Mouse (Mus musculus) G1E (cell line): Measurements from ENCODE around the gene Fxyd3. TPM values are rescaled to one million over a fixed set of nuclear protein-coding genes. Genes with fewer than 3 reads are reported as not detected.

ENCODE experiments used
- ATAC-seq: 2 replicates; pipeline ENCODE4 v1.8.0; 2016; ENCODE audit warnings: mild to moderate bottlenecking; ENCODE audit not compliant: insufficient number of reproducible peaks, poor library complexity, low FRiP score, severe bottlenecking; ENCODE audit errors: extremely low read depth
- DNase-seq: peaks from one replicate; pipeline ENCODE4 v3.0.0; 2012; ENCODE audit warnings: low spot score
- H3K27me3 ChIP-seq: 2 replicates; pipeline ENCODE4 v1.6.1; 2012; ENCODE audit warnings: mild to moderate bottlenecking, low read length, inconsistent platforms; ENCODE audit not compliant: insufficient read depth
- H3K36me3 ChIP-seq: replicated peaks from 2 replicates; pipeline ENCODE3; 2012; ENCODE audit warnings: mild to moderate bottlenecking, inconsistent platforms
- H3K4me1 ChIP-seq: 2 replicates; pipeline ENCODE4 v1.6.1; 2012; ENCODE audit warnings: low read depth, low read length, inconsistent platforms, mixed read lengths; ENCODE audit not compliant: insufficient read depth
- H3K4me3 ChIP-seq: 2 replicates; pipeline ENCODE4 v1.5.1; 2012; ENCODE audit warnings: low read depth, mild to moderate bottlenecking, inconsistent platforms, low read length, moderate library complexity, mixed read lengths
- H3K9me3 ChIP-seq: replicated peaks from 2 replicates; pipeline ENCODE4 v1.6.1; 2012; ENCODE audit warnings: inconsistent platforms
- CTCF ChIP-seq: IDR thresholded peaks from 2 replicates; pipeline ENCODE4 v1.5.1; 2012; ENCODE audit warnings: low read depth, low read length, inconsistent platforms, mixed read lengths
- GATA1 ChIP-seq: IDR thresholded peaks from 2 replicates; pipeline ENCODE4 v1.6.1; 2012; ENCODE audit warnings: borderline replicate concordance, low read length, inconsistent platforms, mixed read lengths
- GATA2 ChIP-seq: IDR thresholded peaks from 2 replicates; pipeline ENCODE4 v1.6.1; 2012; ENCODE audit warnings: low read depth, low read length, inconsistent platforms, borderline replicate concordance
- POLR2AphosphoS5 ChIP-seq: IDR thresholded peaks from 2 replicates; pipeline ENCODE4 v1.6.1; 2012; ENCODE audit warnings: low read depth, low read length, inconsistent platforms; ENCODE audit not compliant: insufficient replicate concordance
- TAL1 ChIP-seq: conservative IDR thresholded peaks from 2 replicates; pipeline ENCODE4 v1.6.1; 2012; ENCODE audit warnings: low read depth, low read length, inconsistent platforms, mixed read lengths
- polyA plus RNA-seq: library from polyadenylated mRNA; stranded (reverse); fragments of >175 nt; gene quantifications from 2 replicates; pipeline ENCODE4 v1.2.3, GENCODE M21; 2012
- total RNA-seq, 2 experiments: library from RNA; stranded (forward) in 1 of 2; stranded (reverse) in 1 of 2; fragments of 200-1000 nt in 1 of 2; fragments of >200 nt in 1 of 2; fragmentation: Nextera tagmentation in 1 of 2; gene quantifications; 2 replicates each; pipeline ENCODE4 v1.2.3; 2014 to 2017

Fxyd3 gene
- total and polyA plus RNA-seq, 3 experiments = 0.16 TPM; not detected in 2

GRCm38 (mm10) chr7:31040281-31041022 is 36.1 kb downstream of the Fxyd3 start:
- peaks cover 17% of the 10 kb centered on the region for H3K9me3 ChIP-seq
- no peaks in the 10 kb centered on the region for H3K36me3 ChIP-seq
- H3K27me3 ChIP-seq = no peaks in the 10 kb centered on the region
- ATAC-seq (no peak), DNase-seq (no peak)
- no peaks in the 10 kb centered on the region for H3K4me1 ChIP-seq
- no peak for TF ChIP-seq GATA2
- TF ChIP-seq GATA1 = no peak
- TF ChIP-seq TAL1 = no peak
- TF ChIP-seq POLR2AphosphoS5 = no peak
- no peak for TF ChIP-seq CTCF
- no peak overlapping the region for H3K4me3 ChIP-seq

GRCm38 (mm10) chr7:31039011-31039410 is 37.5 kb downstream of the Fxyd3 start:
- ATAC-seq = no peak
- no peak overlapping the region for H3K4me3 ChIP-seq

DNA sequence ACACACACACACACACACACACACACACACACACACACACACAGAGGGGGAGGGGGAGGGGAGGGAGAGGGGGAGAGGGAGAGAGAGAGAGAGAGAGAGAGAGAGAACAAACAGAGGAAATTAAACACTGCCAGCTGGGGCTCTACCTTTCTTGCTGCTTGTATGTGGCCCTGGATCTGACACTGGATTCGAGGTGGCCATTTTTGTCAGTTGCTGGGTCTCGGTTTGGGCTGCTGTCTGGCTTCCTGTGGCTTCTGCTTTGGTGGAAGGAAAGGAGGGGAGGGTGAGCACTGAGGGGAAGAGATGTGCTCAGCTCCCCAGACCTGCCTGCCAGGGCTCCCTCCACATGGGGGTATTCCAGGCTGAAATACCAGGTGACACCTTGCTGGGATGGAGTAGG is 38.8 kb downstream of the Fxyd3 start:
- Histone ChIP-seq H3K4me3 (no peak overlapping the region), H3K36me3 (no peaks in the 10 kb centered on the region)
- ATAC-seq = no peak

More at GRCm38 (mm10) chr7:31039011-31039410, 37.5 kb downstream of the Fxyd3 start:
- TF ChIP-seq CTCF = no peak
- TF ChIP-seq GATA1 = no peak
- TF ChIP-seq TAL1 = no peak
- peaks cover 15% of the 10 kb centered on the region for H3K9me3 ChIP-seq
- DNase-seq = no peak
- no peaks in the 10 kb centered on the region for H3K4me1 ChIP-seq
- no peaks in the 10 kb centered on the region for H3K27me3 ChIP-seq
- no peaks in the 10 kb centered on the region for H3K36me3 ChIP-seq

DNA sequence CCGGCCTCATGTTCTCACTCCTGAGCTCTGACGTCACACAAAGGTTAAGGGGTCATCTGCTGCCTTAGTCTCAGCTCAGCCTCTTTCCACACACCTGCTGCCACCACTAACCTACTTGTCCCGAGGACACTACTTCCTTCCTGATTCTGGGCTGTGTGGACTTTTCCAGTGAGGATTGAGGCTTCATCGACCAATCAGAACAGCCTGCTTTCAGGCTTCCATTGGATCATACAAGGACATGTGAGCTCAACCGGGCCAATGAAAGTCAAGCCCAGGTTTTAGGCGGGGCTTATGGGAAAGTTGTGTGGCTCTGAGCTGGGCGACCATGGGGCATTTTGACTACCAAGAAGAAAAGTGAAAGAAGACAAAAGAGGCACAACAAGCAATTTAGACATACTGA is 39.6 kb downstream of the Fxyd3 start:
- Histone ChIP-seq H3K36me3 (no peaks in the 10 kb centered on the region), H3K4me3 (no peak overlapping the region), H3K27me3 (no peaks in the 10 kb centered on the region), H3K9me3 (peaks cover 9% of the 10 kb centered on the region), H3K4me1 (no peaks in the 10 kb centered on the region)
- ATAC-seq (no peak), DNase-seq (no peak)
- TF ChIP-seq TAL1 (no peak), POLR2AphosphoS5 (no peak), GATA1 (no peak), GATA2 (no peak), CTCF (no peak)

More for the DNA sequence above, 38.8 kb downstream of the Fxyd3 start:
- DNase-seq = no peak
- H3K4me1 ChIP-seq = no peaks in the 10 kb centered on the region
- peaks cover 15% of the 10 kb centered on the region for H3K9me3 ChIP-seq
- TF ChIP-seq GATA2 = no peak
- no peak for TF ChIP-seq POLR2AphosphoS5
- TF ChIP-seq GATA1 = no peak
- no peak for TF ChIP-seq CTCF
- no peak for TF ChIP-seq TAL1
- H3K27me3 ChIP-seq = no peaks in the 10 kb centered on the region

DNA sequence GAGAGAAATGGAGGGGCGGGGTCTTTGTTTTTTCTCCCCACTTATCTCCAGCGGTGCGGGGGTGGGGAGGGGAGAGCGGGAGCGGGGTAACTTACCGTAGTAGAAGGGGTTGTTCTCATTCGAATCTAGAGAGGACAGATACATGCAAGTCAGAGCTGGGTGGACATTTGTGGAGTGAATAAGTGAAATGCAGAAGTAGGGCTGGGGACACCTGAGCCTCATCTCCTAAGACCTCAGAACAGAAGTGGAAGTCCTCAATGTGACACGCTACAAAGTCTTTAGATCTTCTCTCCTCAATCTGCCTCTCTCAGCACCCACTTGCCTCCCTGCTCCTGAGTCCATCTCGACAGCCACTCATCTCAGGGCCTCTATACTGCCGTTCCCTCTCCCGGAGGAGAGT is 41.2 kb downstream of the Fxyd3 start:
- H3K4me1 ChIP-seq = no peaks in the 10 kb centered on the region
- no peaks in the 10 kb centered on the region for H3K9me3 ChIP-seq
- no peak overlapping the region for H3K4me3 ChIP-seq
- ATAC-seq = no peak
- no peaks in the 10 kb centered on the region for H3K27me3 ChIP-seq
- no peak for DNase-seq
- TF ChIP-seq POLR2AphosphoS5 = no peak
- H3K36me3 ChIP-seq = no peaks in the 10 kb centered on the region

- DNase-seq = no peak
- H3K4me3 ChIP-seq = no peak overlapping the region
- no peak for TF ChIP-seq GATA1
- no peak for TF ChIP-seq TAL1
- no peak for TF ChIP-seq GATA2
- TF ChIP-seq POLR2AphosphoS5 = no peak
- no peak for TF ChIP-seq CTCF
- H3K9me3 ChIP-seq = no peaks in the 10 kb centered on the region
- H3K27me3 ChIP-seq = no peaks in the 10 kb centered on the region
- no peaks in the 10 kb centered on the region for H3K4me1 ChIP-seq
- no peak for ATAC-seq
- H3K36me3 ChIP-seq = no peaks in the 10 kb centered on the region
Observed at GRCm38 (mm10) chr7:31034789-31035188, 41.7 kb downstream of the Fxyd3 start.
